Mouse (Mus musculus) midbrain, embryonic 11.5 days (tissue): ENCODE measurements at regions not wholly inside any gene's neighbourhood (a gene's known extent, or its start where the extent isn't known, plus 50 kb on each side); places are given as distances from the start of the nearest gene placed in this dataset.
A peak's percentile ranks its signal among the peaks of the same experiment; 100 is the strongest.

Experiments used
- ATAC-seq: fragments of 200-750 bp; cut with Nextera tagmentation; 2 replicates; pipeline ENCODE4 v1.8.0; 2017; ENCODE audit warnings: moderate TSS enrichment, moderate library complexity; ENCODE audit not compliant: low FRiP score
- DNase-seq: peaks from one replicate; pipeline ENCODE4 v3.0.0; 2015; ENCODE audit warnings: low spot score; ENCODE audit errors: missing footprints
- H3K27ac ChIP-seq: fragments of 300-500 bp; sonication (generic); 2 replicates; pipeline ENCODE4 v1.5.1; 2014; ENCODE audit warnings: low read depth, low read length
- H3K27me3 ChIP-seq: fragments of 300-500 bp; sonication (generic); 2 replicates; pipeline ENCODE4 v1.6.1; 2014; ENCODE audit warnings: mild to moderate bottlenecking, low read length, moderate library complexity, mixed read lengths; ENCODE audit not compliant: control insufficient read depth, insufficient read depth
- H3K36me3 ChIP-seq: fragments of 300-500 bp; sonication (generic); 2 replicates; pipeline ENCODE4 v1.6.1; 2014; ENCODE audit warnings: mild to moderate bottlenecking, low read length, moderate library complexity, mixed read lengths; ENCODE audit not compliant: control insufficient read depth, insufficient read depth
- H3K4me1 ChIP-seq: fragments of 300-500 bp; sonication (generic); 2 replicates; pipeline ENCODE4 v1.6.1; 2014; ENCODE audit warnings: low read length; ENCODE audit not compliant: control insufficient read depth, insufficient read depth
- H3K4me2 ChIP-seq: fragments of 300-500 bp; sonication (generic); 2 replicates; pipeline ENCODE4 v1.6.1; 2014; ENCODE audit warnings: mild to moderate bottlenecking, moderate library complexity
- H3K4me3 ChIP-seq: fragments of 300-500 bp; sonication (generic); 2 replicates; pipeline ENCODE4 v1.5.1; 2014; ENCODE audit warnings: low read depth, low read length
- H3K9ac ChIP-seq: fragments of 300-500 bp; sonication (generic); 2 replicates; pipeline ENCODE4 v1.6.1; 2014; ENCODE audit warnings: low read length
- H3K9me3 ChIP-seq: fragments of 300-500 bp; sonication (generic); 2 replicates; pipeline ENCODE4 v1.6.1; 2016; ENCODE audit warnings: low read length; ENCODE audit not compliant: control insufficient read depth
- WGBS: fragments of 180-500 bp; shearing (Covaris S2); extraction: QIAGEN DNeasy Blood & Tissue Kit; methylation state at CpG from one replicate; pipeline ENCODE4 v1.1.7; 2014; 5-methylcytosine and 5-hydroxymethylcytosine counted together

- no peak overlapping the region for H3K9ac ChIP-seq
- no peaks in the 10 kb centered on the region for H3K9me3 ChIP-seq
- no peaks in the 10 kb centered on the region for H3K4me1 ChIP-seq
- no peaks in the 10 kb centered on the region for H3K36me3 ChIP-seq
- no peaks in the 10 kb centered on the region for H3K27me3 ChIP-seq
- DNase-seq (no peak), ATAC-seq (no peak)
- 94% methylated on average over 10 of the region's 10 CpGs for WGBS
- H3K27ac ChIP-seq = no peak overlapping the region
- H3K4me3 ChIP-seq = no peak overlapping the region
- H3K4me2 ChIP-seq = no peak overlapping the region
These were observed 185.7 kb downstream of the Hace1 start for GRCm38 (mm10) chr10:45763160-45763955.

DNA sequence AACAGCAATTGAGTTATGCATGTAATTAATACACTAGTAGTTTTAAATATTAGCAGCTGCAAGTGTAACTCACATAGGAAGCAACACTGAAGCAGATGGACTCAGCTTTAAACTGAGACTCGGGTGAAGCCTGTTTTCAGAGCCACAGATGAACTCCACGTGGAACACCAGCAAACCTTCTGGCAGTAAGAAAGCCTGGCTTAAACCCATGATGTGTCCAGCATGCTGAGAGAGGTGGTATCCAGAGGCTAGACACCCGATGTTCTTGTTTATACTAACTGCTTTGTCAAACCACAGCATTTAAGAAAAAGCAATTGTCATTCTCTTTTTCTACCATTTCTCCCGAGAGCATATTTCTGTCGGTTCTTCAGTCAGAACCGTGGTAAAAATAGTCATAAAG, 202.1 kb downstream of the Hace1 start:
- H3K27me3 ChIP-seq = no peaks in the 10 kb centered on the region
- DNase-seq (peak; percentile 90), ATAC-seq (no peak)
- no peak overlapping the region for H3K27ac ChIP-seq
- H3K4me1 ChIP-seq = peaks cover 27% of the 10 kb centered on the region
- no peak overlapping the region for H3K9ac ChIP-seq
- WGBS = 5% methylated on average over 6 of the region's 6 CpGs
- no peak overlapping the region for H3K4me3 ChIP-seq
- H3K36me3 ChIP-seq = no peaks in the 10 kb centered on the region
- no peaks in the 10 kb centered on the region for H3K9me3 ChIP-seq
- H3K4me2 ChIP-seq = no peak overlapping the region

- no peak for ATAC-seq
These were observed 205.4 kb downstream of the Hace1 start for GRCm38 (mm10) chr10:45783026-45783425.

GRCm38 (mm10) chr10:45783461-45784149, 206.0 kb downstream of the Hace1 start:
- DNase-seq = no peak
- H3K9ac ChIP-seq = peak overlapping the region; percentile 16; the same call in 1 of the 2 replicates
- H3K36me3 ChIP-seq = no peaks in the 10 kb centered on the region
- H3K27me3 ChIP-seq = no peaks in the 10 kb centered on the region
- no peak overlapping the region for H3K4me2 ChIP-seq
- peak; percentile 61 for ATAC-seq
- WGBS = 10% methylated on average over 11 of the region's 11 CpGs
- no peaks in the 10 kb centered on the region for H3K9me3 ChIP-seq
- peaks cover 27% of the 10 kb centered on the region for H3K4me1 ChIP-seq
- no peak overlapping the region for H3K4me3 ChIP-seq
- peak overlapping the region; percentile 72; the same call in 1 of the 2 replicates for H3K27ac ChIP-seq

More at GRCm38 (mm10) chr10:45783026-45783425, 205.4 kb downstream of the Hace1 start:
- Histone ChIP-seq H3K27ac (no peak overlapping the region), H3K27me3 (no peaks in the 10 kb centered on the region), H3K9ac (no peak overlapping the region), H3K4me3 (no peak overlapping the region), H3K4me2 (no peak overlapping the region), H3K36me3 (no peaks in the 10 kb centered on the region), H3K4me1 (peaks cover 27% of the 10 kb centered on the region), H3K9me3 (no peaks in the 10 kb centered on the region)
- no peak for DNase-seq
- WGBS = 33% methylated on average over 5 of the region's 5 CpGs

- Histone ChIP-seq H3K4me2 (no peak overlapping the region), H3K9ac (no peak overlapping the region), H3K4me1 (peaks cover 27% of the 10 kb centered on the region), H3K4me3 (no peak overlapping the region), H3K27ac (peak overlapping the region; percentile 72; the same call in 1 of the 2 replicates), H3K36me3 (no peaks in the 10 kb centered on the region), H3K27me3 (no peaks in the 10 kb centered on the region), H3K9me3 (no peaks in the 10 kb centered on the region)
- peak; percentile 89 for ATAC-seq
- peak; percentile 94 for DNase-seq
- 10% methylated on average over 2 of the region's 2 CpGs for whole genome bisulfite sequencing
These were observed 206.5 kb downstream of the Hace1 start for GRCm38 (mm10) chr10:45784150-45784479.

DNA sequence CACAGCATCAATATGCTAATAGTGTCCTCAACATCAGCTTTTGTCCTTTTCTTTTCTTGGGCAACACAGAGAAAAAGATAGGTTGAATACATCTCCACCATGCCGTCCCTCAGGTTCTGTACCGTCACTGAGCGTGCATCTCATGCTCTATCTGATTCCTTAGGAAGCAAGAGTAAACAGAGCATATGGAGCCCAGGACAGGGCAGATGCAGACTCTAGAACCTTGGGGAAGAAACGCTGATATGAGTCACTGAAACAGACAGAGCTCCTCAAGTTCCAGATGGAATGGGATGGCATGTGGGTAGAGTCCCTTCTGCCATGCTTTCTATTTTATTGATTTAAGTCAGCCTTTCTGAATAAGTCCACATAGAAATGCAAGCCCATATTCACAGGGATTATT, 206.9 kb downstream of the Hace1 start:
- H3K9me3 ChIP-seq = no peaks in the 10 kb centered on the region
- H3K36me3 ChIP-seq = no peaks in the 10 kb centered on the region
- H3K4me3 ChIP-seq = no peak overlapping the region
- H3K9ac ChIP-seq = no peak overlapping the region
- ATAC-seq = peak; percentile 38
- peak overlapping the region; percentile 72; the same call in 1 of the 2 replicates for H3K27ac ChIP-seq
- H3K4me1 ChIP-seq = peaks cover 27% of the 10 kb centered on the region
- no peak overlapping the region for H3K4me2 ChIP-seq
- no peaks in the 10 kb centered on the region for H3K27me3 ChIP-seq
- DNase-seq = no peak
- WGBS = 45% methylated on average over 4 of the region's 4 CpGs

DNA sequence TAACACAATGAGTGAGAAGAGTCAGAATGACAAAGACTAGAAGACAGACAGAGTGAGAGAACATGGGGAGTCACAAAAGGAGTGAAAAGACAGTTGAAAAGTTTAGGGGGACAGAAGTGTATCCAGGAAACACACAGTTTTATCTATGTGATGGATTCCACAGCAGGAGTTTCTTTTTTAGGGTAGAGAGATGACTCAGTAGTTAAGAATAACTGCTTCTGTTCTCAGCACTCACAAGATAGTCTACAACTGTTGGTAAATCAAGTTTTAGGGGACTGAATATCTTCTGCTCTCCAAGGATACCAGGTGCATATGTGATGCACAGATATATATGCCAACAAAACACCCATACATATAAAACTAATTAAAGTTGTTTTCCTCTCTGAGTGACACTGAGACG, 210.7 kb downstream of the Hace1 start:
- Histone ChIP-seq H3K27me3 (no peaks in the 10 kb centered on the region), H3K4me1 (peaks cover 13% of the 10 kb centered on the region), H3K4me3 (no peak overlapping the region), H3K4me2 (no peak overlapping the region), H3K27ac (no peak overlapping the region), H3K9ac (no peak overlapping the region), H3K36me3 (no peaks in the 10 kb centered on the region), H3K9me3 (no peaks in the 10 kb centered on the region)
- DNase-seq (no peak), ATAC-seq (no peak)
- WGBS = 82% methylated on average over 1 of the region's 1 CpGs

GRCm38 (mm10) chr10:45795582-45795981, 218.0 kb downstream of the Hace1 start:
- no peaks in the 10 kb centered on the region for H3K36me3 ChIP-seq
- H3K9me3 ChIP-seq = no peaks in the 10 kb centered on the region
- H3K9ac ChIP-seq = no peak overlapping the region
- no peak overlapping the region for H3K4me2 ChIP-seq
- no peaks in the 10 kb centered on the region for H3K27me3 ChIP-seq
- DNase-seq (no peak), ATAC-seq (no peak)
- H3K4me3 ChIP-seq = no peak overlapping the region
- H3K27ac ChIP-seq = no peak overlapping the region
- peaks cover 3% of the 10 kb centered on the region; the same call in 1 of the 2 replicates for H3K4me1 ChIP-seq
- WGBS = 92% methylated on average over 2 of the region's 2 CpGs
